Mouse (Mus musculus) CH12.LX (cell line): ENCODE data around the gene Gm11037.
"Not testable (repeated sequence)": the region's sequence is repeated elsewhere in the genome, so short reads cannot be mapped to it uniquely, and the experiment has no call there.

ENCODE experiments used
- CHD1 ChIP-seq: IDR thresholded peaks from 2 replicates; pipeline ENCODE4 v1.6.1; 2012; ENCODE audit warnings: low read depth, low read length, improper control_type of control experiment, inconsistent platforms
- CTCF ChIP-seq, 2 experiments: IDR thresholded peaks in 1 of 2; conservative IDR thresholded peaks in 1 of 2; 2 replicates each; pipeline ENCODE4 v1.5.1; 2011 to 2012; ENCODE audit warnings: low read depth in 2 of 2, low read length in 2 of 2, improper control_type of control experiment in 1 of 2, inconsistent platforms in 1 of 2, mild to moderate bottlenecking in 1 of 2, moderate library complexity in 1 of 2
- HCFC1 ChIP-seq: IDR thresholded peaks from 2 replicates; pipeline ENCODE4 v1.6.1; 2012; ENCODE audit warnings: low read depth, mild to moderate bottlenecking, inconsistent platforms, low read length, improper control_type of control experiment
- POLR2A ChIP-seq: IDR thresholded peaks from 2 replicates; pipeline ENCODE4 v1.6.1; 2011; ENCODE audit warnings: low read depth, mild to moderate bottlenecking, improper control_type of control experiment, low read length

- TF ChIP-seq CHD1; HCFC1; CTCF (conservative IDR thresholded peaks at IDR 0.05 in 1 of 2, IDR thresholded peaks at IDR 0.05 in 1 of 2; ENCODE audit: low read depth in 2 of 2, low read length in 2 of 2); POLR2A: not testable (repeated sequence)
These were observed 28.2 kb upstream of the Gm11037 start for GRCm38 (mm10) chr2:131105061-131105460.
